Mouse (Mus musculus) cortical plate, adult 2 months (tissue): ENCODE results near the gene Eid1. TPM values are rescaled to one million over a fixed set of nuclear protein-coding genes. Genes with fewer than 3 reads are reported as not detected.

Source experiments
- H3K27ac ChIP-seq: fragments of 200-500 bp; 2 replicates; pipeline ENCODE4 v1.5.1; 2012; ENCODE audit warnings: low read length, control low read depth, inconsistent platforms; ENCODE audit not compliant: insufficient read depth
- H3K4me1 ChIP-seq: fragments of 200-500 bp; 2 replicates; pipeline ENCODE4 v1.6.1; 2011; ENCODE audit warnings: low read length; ENCODE audit not compliant: control insufficient read depth, insufficient read depth
- H3K4me3 ChIP-seq: fragments of 200-500 bp; 2 replicates; pipeline ENCODE4 v1.5.1; 2011; ENCODE audit warnings: mild to moderate bottlenecking, low read length, control low read depth; ENCODE audit not compliant: insufficient read depth
- CTCF ChIP-seq: fragments of 200-500 bp; IDR thresholded peaks from 2 replicates; pipeline ENCODE4 v1.5.1; 2011; ENCODE audit warnings: mild to moderate bottlenecking, control low read depth, low read length; ENCODE audit not compliant: insufficient read depth; ENCODE audit errors: extremely low read depth
- POLR2A ChIP-seq: fragments of 200-500 bp; IDR thresholded peaks from 2 replicates; pipeline ENCODE4 v1.6.1; 2011; ENCODE audit warnings: mild to moderate bottlenecking, low read length, control low read depth; ENCODE audit not compliant: insufficient read depth; ENCODE audit errors: extremely low read depth
- polyA plus RNA-seq: library from polyadenylated mRNA; depleted of rRNA; stranded (reverse); fragments of >200 nt; gene quantifications from 2 replicates; pipeline ENCODE4 v1.2.3, GENCODE M21; 2012

Gene Eid1
- polyA plus RNA-seq, 1 experiment: 177 TPM

DNA sequence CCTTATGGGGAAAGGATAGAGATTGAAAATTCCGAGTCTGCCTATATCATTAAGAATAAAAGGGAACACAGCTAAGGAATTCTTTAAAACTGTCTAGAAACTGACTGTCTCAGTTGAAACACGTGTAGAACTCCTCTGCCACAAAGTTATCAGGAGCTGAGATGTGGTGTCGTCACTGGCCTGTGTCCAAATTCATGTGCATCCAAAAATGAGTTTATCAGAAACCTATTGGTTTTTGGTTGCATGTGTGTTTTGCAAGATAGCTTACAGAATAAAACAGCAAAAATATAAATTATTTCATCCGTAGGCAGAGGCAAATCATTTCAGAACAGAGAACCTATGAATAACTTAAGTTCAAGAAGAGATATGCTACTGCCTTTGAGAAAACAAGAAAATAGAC, 6.2 kb upstream of the Eid1 start:
- H3K27ac ChIP-seq: no peak overlapping the region
- no peak overlapping the region for H3K4me3 ChIP-seq
- H3K4me1 ChIP-seq: no peaks in the 10 kb centered on the region
- TF ChIP-seq CTCF (no peak), POLR2A (no peak)

GRCm38 (mm10) chr2:125667184-125667583, 5.7 kb upstream of the Eid1 start:
- H3K4me3 ChIP-seq: no peak overlapping the region
- no peak overlapping the region for H3K27ac ChIP-seq
- TF ChIP-seq POLR2A (no peak), CTCF (no peak)
- H3K4me1 ChIP-seq: no peaks in the 10 kb centered on the region

DNA sequence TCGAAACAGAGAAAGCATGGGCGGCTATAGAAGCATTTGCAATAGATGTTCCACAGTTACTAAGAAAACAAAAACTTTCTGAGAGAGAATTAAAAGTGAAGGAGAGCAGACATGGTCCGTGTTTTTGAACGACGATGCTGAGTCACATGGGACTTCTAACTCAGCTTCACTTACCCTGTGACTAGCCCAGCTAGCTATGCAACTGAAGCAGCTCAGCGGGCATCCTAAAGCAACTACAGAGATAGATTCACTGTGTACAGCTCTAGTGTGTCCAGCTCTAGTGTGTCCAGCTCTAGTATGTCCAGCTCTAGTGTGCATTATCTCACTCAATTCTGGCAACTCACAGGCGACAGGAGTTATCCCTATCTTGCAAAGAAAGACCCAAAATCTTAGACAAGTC, 5.2 kb upstream of the Eid1 start:
- Histone ChIP-seq H3K27ac (no peak overlapping the region), H3K4me3 (no peak overlapping the region)
- TF ChIP-seq POLR2A (no peak), CTCF (no peak)

DNA sequence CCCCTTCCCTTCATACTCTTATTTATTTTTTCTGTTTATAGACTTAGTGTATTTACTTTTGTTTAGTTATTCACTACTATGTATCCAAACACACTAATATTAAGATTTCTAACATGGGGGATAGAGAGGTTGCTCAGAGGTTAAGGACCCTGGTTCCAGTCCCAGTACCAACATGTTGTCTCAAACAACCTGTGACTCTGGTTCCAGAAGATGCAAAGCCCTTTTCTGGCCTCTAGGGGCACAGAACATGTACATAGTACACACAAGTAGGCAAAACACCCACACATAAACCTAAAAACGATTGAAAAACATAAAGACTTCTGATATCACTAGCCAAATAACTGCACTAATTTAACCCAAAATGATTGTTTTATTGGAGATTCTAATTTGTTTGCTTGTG, 2.0 kb upstream of the Eid1 start:
- no peak for TF ChIP-seq POLR2A
- no peak for TF ChIP-seq CTCF
- H3K4me3 ChIP-seq: no peak overlapping the region
- no peak overlapping the region for H3K27ac ChIP-seq
- H3K4me1 ChIP-seq: peaks cover 5% of the 10 kb centered on the region; the same call in 1 of the 2 replicates

More for the DNA sequence above, 5.2 kb upstream of the Eid1 start:
- H3K4me1 ChIP-seq: no peaks in the 10 kb centered on the region

GRCm38 (mm10) chr2:125672568-125672956, 333 bp upstream of the Eid1 start:
- Histone ChIP-seq H3K4me3 (peak overlapping the region; percentile 87), H3K4me1 (peaks cover 5% of the 10 kb centered on the region; the same call in 1 of the 2 replicates), H3K27ac (no peak overlapping the region)
- no peak for TF ChIP-seq POLR2A
- TF ChIP-seq CTCF: no peak

DNA sequence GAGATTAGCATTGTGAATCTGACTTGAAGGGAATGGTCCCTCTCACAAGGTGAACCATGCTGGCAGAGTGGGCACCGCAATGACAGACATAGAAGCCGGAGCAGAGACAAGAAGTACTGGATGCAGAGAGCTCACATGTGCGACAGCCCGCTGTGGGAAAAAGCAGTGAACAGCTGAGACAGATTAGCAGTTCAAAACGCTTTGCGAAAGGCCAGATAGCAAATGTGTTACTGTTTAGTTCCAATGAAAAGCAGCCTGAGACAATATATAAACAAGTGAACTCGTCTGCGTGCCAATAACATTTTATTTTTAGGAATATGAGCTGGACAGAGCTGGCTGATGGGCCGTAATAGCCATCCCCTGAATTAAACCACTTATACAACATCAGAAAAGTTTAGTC, 8.9 kb downstream of the Eid1 start:
- TF ChIP-seq POLR2A (no peak), CTCF (no peak)
- no peak overlapping the region for H3K27ac ChIP-seq
- no peak overlapping the region for H3K4me3 ChIP-seq
- H3K4me1 ChIP-seq: 0 out of 2 replicates have a peak, but pooled peaks cover 1% of the 10 kb centered on the region

DNA sequence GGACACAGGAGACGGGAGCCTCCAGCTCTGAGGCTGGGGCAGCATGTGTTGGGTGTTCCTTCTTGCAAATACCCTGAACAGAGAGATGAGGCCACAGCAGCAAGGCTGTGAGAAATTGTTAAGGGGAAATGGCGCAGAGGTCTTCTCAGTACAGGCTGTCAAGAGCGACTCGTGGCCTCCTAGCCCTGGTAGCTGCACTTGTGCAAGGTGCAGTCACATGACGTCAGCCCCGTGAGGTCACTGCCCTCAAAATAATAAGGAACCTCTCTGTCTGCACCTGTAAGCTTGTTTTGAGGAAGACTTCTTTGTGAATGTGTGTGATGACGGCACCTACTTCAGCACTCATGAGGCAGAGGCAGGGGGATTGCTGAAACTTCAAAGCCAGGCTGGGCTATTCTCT, 11.0 kb downstream of the Eid1 start:
- TF ChIP-seq CTCF: no peak
- no peak for TF ChIP-seq POLR2A
- no peak overlapping the region for H3K4me3 ChIP-seq
- peak overlapping the region; percentile 42; the same call in 1 of the 2 replicates for H3K27ac ChIP-seq

DNA sequence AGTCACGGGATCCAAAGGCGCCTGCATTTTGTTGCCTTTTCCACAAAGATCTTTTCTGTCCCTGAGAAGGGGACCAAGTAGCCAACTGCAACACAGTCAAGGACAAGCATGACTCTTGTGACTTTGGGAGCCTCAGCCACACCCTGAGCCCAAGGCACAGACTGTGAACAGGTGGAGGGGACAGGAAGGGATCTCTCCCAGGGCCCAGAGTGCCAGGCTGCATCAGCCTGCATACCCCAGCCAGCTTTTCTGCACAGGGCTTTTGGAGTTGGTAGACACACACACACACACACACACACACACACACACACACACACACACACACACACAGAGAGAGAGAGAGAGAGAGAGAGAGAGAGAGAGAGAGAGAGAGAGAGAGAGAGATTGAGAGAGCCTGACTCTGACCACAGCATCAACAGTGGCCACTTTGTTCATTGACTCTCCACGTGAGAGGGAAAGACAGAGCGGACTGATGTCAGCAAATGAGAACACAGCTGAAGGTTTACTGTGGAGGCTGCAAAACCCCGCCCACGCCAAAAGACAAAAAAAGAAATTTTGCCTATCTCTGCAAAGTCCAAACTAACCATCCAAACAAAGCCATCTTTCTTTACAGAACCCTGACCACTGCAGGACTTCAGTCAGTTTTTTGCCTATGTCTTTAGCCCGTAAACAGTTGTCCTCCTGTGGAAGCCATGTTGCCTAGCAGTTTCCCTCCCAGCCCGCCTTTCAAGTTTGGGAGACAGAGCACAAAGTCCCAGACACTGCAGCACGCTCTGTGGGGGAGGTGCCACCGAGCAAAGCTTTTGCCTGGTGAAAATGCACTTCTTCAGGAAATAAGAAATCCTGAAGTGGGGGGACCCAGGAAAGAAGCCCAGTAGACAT, 11.9 kb downstream of the Eid1 start:
- H3K4me1 ChIP-seq: 0 out of 2 replicates have a peak, but pooled peaks cover 1% of the 10 kb centered on the region
- TF ChIP-seq POLR2A (no peak), CTCF (no peak)
- no peak overlapping the region for H3K4me3 ChIP-seq
- peak overlapping the region; percentile 78 for H3K27ac ChIP-seq

More for the DNA sequence above, 11.0 kb downstream of the Eid1 start:
- 0 out of 2 replicates have a peak, but pooled peaks cover 1% of the 10 kb centered on the region for H3K4me1 ChIP-seq

GRCm38 (mm10) chr2:125685441-125686150, 12.7 kb downstream of the Eid1 start:
- Histone ChIP-seq H3K4me1 (0 out of 2 replicates have a peak, but pooled peaks cover 1% of the 10 kb centered on the region), H3K4me3 (no peak overlapping the region), H3K27ac (peak overlapping the region; percentile 18)
- no peak for TF ChIP-seq POLR2A
- no peak for TF ChIP-seq CTCF
